Mouse (Mus musculus): ENCODE measurements at regions not wholly inside any gene's neighbourhood (a gene's known extent, or its start where the extent isn't known, plus 50 kb on each side); places are given as distances from the start of the nearest gene placed in this dataset.

GRCm38 (mm10) chr14:76188105-76188645 lies 77.5 kb downstream of the Nufip1 start:
- WGBS: 69% methylated on average over 6 of the region's 6 CpGs
- TF ChIP-seq CTCF (IDR thresholded peaks at IDR 0.05; ENCODE audit: insufficient read depth, low read length) (no peak), POLR2A (IDR thresholded peaks at IDR 0.05; ENCODE audit: borderline replicate concordance, extremely low read depth, low read depth, low read length) (no peak)
- DNase-seq: no peak
- Histone ChIP-seq H3K4me1 (ENCODE audit: control insufficient read depth, insufficient read depth, low read length) (no peaks in the 10 kb centered on the region), H3K4me3 (replicated peaks; ENCODE audit: extremely low read depth, low read depth, low read length) (no peak overlapping the region)

DNA sequence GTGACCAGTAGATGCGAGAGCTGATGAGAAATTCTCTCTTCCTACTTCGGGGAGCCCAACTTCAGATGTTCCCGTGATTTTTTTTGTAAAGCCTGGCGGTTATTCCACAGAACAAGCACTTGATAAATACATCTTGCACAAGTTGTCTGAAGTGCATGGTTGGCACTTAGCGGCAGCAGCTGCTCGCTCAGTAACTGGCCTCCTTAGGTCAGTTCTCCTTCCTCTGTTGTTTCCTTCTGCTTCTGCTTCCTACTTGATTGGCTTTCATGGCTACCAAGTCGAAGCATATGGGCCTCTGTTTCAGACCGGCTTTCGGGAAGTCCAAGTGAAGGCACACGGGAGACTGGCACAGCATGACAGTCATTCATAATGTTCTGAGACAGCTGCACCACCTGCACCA lies 84.6 kb downstream of the Nufip1 start:
- TF ChIP-seq CTCF (IDR thresholded peaks at IDR 0.05; ENCODE audit: insufficient read depth, low read length): no peak
- TF ChIP-seq POLR2A (IDR thresholded peaks at IDR 0.05; ENCODE audit: borderline replicate concordance, extremely low read depth, low read depth, low read length): no peak
- H3K4me1 ChIP-seq (ENCODE audit: control insufficient read depth, insufficient read depth, low read length): no peaks in the 10 kb centered on the region
- H3K4me3 ChIP-seq (replicated peaks; ENCODE audit: extremely low read depth, low read depth, low read length): no peak overlapping the region
- no peak for DNase-seq
- WGBS: 51% methylated on average over 10 of the region's 10 CpGs

- whole genome bisulfite sequencing: 49% methylated on average over 2 of the region's 2 CpGs
- TF ChIP-seq POLR2A (IDR thresholded peaks at IDR 0.05; ENCODE audit: borderline replicate concordance, extremely low read depth, low read depth, low read length) (no peak), CTCF (IDR thresholded peaks at IDR 0.05; ENCODE audit: insufficient read depth, low read length) (no peak)
- Histone ChIP-seq H3K4me1 (ENCODE audit: control insufficient read depth, insufficient read depth, low read length) (no peaks in the 10 kb centered on the region), H3K4me3 (replicated peaks; ENCODE audit: extremely low read depth, low read depth, low read length) (no peak overlapping the region)
- DNase-seq: no peak
These were observed 86.7 kb downstream of the Nufip1 start for GRCm38 (mm10) chr14:76197357-76197756.

DNA sequence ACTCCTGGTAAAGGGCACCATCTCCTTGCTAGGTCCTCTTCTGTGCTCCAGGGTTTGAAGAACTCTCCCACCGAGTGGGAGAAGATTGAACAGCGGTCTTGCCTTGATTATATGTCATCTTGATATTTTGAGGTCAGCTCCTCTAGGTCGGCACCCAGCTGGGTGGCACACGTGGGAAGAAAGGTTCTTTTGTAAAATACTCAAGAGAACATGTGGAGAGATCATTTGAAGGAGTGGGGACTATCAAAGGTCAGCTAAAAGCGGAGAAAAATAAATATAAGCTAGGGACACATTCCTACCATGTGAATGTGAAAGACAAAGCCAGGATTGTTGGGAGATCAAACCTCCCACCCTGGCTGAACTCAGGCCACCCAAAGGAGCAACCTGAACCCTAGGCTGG lies 87.7 kb downstream of the Nufip1 start:
- no peaks in the 10 kb centered on the region for H3K4me1 ChIP-seq (ENCODE audit: control insufficient read depth, insufficient read depth, low read length)
- no peak for DNase-seq
- WGBS: 62% methylated on average over 5 of the region's 5 CpGs
- H3K4me3 ChIP-seq (replicated peaks; ENCODE audit: extremely low read depth, low read depth, low read length): no peak overlapping the region
- TF ChIP-seq POLR2A (IDR thresholded peaks at IDR 0.05; ENCODE audit: borderline replicate concordance, extremely low read depth, low read depth, low read length): no peak
- TF ChIP-seq CTCF (IDR thresholded peaks at IDR 0.05; ENCODE audit: insufficient read depth, low read length): no peak

GRCm38 (mm10) chr14:76202595-76202994 lies 91.9 kb downstream of the Nufip1 start:
- no peak for DNase-seq
- TF ChIP-seq CTCF (IDR thresholded peaks at IDR 0.05; ENCODE audit: insufficient read depth, low read length): no peak
- no peak for TF ChIP-seq POLR2A (IDR thresholded peaks at IDR 0.05; ENCODE audit: borderline replicate concordance, extremely low read depth, low read depth, low read length)
- H3K4me1 ChIP-seq (ENCODE audit: control insufficient read depth, insufficient read depth, low read length): no peaks in the 10 kb centered on the region
- WGBS: 83% methylated on average over 4 of the region's 4 CpGs
- no peak overlapping the region for H3K4me3 ChIP-seq (replicated peaks; ENCODE audit: extremely low read depth, low read depth, low read length)

DNA sequence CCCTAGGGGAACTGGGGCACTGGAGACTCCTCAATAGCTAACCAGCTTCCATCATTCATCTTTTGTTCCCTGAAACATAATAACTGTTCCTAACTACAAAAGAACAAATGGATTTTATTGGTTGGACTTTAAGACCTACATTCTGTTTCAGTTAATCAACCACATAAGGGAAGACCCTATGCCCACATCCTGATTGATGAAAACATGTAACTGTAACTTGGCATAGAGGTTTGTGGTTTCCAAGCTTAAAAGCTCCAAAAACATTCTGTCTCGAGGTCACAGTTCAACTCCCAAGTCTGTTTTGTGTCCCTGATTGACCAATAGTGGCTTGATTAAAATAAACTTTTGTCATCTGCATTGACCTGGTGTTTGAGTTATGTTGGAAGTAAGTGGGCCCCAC lies 92.4 kb downstream of the Nufip1 start:
- H3K4me3 ChIP-seq (replicated peaks; ENCODE audit: extremely low read depth, low read depth, low read length): no peak overlapping the region
- WGBS: 55% methylated on average over 1 of the region's 1 CpGs

DNA sequence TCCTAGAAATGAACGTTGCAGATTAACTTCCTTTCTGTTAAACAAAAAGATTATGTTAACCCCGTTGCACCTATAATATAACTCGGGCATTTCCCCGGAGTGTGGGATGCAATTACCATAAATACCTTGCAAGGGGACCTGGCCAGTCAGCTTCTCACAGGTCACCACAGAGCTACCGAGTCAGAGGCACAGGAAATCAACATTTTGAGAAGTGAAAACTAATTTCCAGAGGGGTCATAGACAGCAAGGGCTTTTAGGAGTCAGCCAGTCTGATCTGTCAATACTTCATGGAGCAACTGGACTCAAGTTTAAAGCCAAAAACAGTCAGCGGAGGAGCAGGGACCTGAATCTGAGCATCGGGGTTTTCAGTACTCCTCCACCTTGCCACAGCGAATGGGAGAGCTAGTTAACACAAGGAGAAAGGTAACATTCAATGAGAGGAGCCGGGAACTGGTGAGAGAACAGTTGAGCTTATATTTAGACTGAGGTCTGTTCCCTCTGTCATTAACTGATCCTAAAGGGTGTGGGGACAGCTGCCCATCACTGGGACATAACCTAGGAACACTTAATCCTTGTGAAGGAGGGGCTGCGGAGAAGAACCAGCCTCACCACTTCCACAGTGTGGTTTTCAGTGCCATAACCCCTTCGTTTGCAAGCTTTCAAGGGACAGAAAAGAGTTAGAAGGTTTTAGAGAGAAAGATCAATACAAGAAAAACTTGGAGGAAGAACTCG lies 105.9 kb downstream of the Nufip1 start:
- no peaks in the 10 kb centered on the region for H3K4me1 ChIP-seq (ENCODE audit: control insufficient read depth, insufficient read depth, low read length)
- no peak for DNase-seq
- no peak overlapping the region for H3K4me3 ChIP-seq (replicated peaks; ENCODE audit: extremely low read depth, low read depth, low read length)
- 60% methylated on average over 12 of the region's 12 CpGs for WGBS
- TF ChIP-seq POLR2A (IDR thresholded peaks at IDR 0.05; ENCODE audit: borderline replicate concordance, extremely low read depth, low read depth, low read length): no peak
- TF ChIP-seq CTCF (IDR thresholded peaks at IDR 0.05; ENCODE audit: insufficient read depth, low read length): no peak

More for the DNA sequence above, 92.4 kb downstream of the Nufip1 start:
- DNase-seq: no peak
- TF ChIP-seq CTCF (IDR thresholded peaks at IDR 0.05; ENCODE audit: insufficient read depth, low read length): no peak
- TF ChIP-seq POLR2A (IDR thresholded peaks at IDR 0.05; ENCODE audit: borderline replicate concordance, extremely low read depth, low read depth, low read length): no peak
- no peaks in the 10 kb centered on the region for H3K4me1 ChIP-seq (ENCODE audit: control insufficient read depth, insufficient read depth, low read length)

DNA sequence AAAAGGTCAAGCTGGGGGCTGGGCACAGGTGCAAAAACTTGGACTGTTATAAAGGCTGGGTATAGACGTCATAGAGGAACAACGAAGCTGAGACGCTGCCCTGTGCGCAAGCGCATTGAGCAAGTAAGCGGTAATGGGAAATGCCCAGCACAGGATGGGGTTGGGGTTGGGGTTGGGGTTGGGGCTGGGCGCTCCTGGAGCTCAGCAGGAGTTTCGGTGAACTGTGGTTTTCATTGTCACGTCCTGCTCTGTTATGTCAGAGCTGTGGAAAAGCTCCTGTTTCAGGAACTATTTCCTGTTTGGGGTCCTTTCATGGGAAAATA lies 106.4 kb downstream of the Nufip1 start:
- Histone ChIP-seq H3K4me3 (replicated peaks; ENCODE audit: extremely low read depth, low read depth, low read length) (no peak overlapping the region), H3K4me1 (ENCODE audit: control insufficient read depth, insufficient read depth, low read length) (no peaks in the 10 kb centered on the region)
- no peak for DNase-seq
- no peak for TF ChIP-seq POLR2A (IDR thresholded peaks at IDR 0.05; ENCODE audit: borderline replicate concordance, extremely low read depth, low read depth, low read length)
- TF ChIP-seq CTCF (IDR thresholded peaks at IDR 0.05; ENCODE audit: insufficient read depth, low read length): no peak
- 66% methylated on average over 9 of the region's 9 CpGs for WGBS

- H3K4me3 ChIP-seq (replicated peaks; ENCODE audit: extremely low read depth, low read depth, low read length): no peak overlapping the region
- 68% methylated on average over 8 of the region's 8 CpGs for WGBS
- no peaks in the 10 kb centered on the region for H3K4me1 ChIP-seq (ENCODE audit: control insufficient read depth, insufficient read depth, low read length)
- no peak for DNase-seq
- TF ChIP-seq CTCF (IDR thresholded peaks at IDR 0.05; ENCODE audit: insufficient read depth, low read length) (no peak), POLR2A (IDR thresholded peaks at IDR 0.05; ENCODE audit: borderline replicate concordance, extremely low read depth, low read depth, low read length) (no peak)
These were observed 107.0 kb downstream of the Nufip1 start for GRCm38 (mm10) chr14:76217571-76218256.

GRCm38 (mm10) chr14:76220952-76221351 lies 110.3 kb downstream of the Nufip1 start:
- no peak for DNase-seq
- WGBS: 81% methylated on average over 5 of the region's 5 CpGs
- H3K4me3 ChIP-seq (replicated peaks; ENCODE audit: extremely low read depth, low read depth, low read length): no peak overlapping the region
- H3K4me1 ChIP-seq (ENCODE audit: control insufficient read depth, insufficient read depth, low read length): no peaks in the 10 kb centered on the region
- TF ChIP-seq POLR2A (IDR thresholded peaks at IDR 0.05; ENCODE audit: borderline replicate concordance, extremely low read depth, low read depth, low read length) (no peak), CTCF (IDR thresholded peaks at IDR 0.05; ENCODE audit: insufficient read depth, low read length) (no peak)
